Mouse (Mus musculus) CH12.LX (cell line): Measurements from ENCODE around the gene Zfp747. TPM values are rescaled to one million over a fixed set of nuclear protein-coding genes. Genes with fewer than 3 reads are reported as not detected.

Source experiments
- DNase-seq: peaks from one replicate; pipeline ENCODE4 v3.0.0-alpha.2; 2013; ENCODE audit errors: extremely low read depth
- H3K27ac ChIP-seq: 2 replicates; pipeline ENCODE4 v1.5.1; 2012; ENCODE audit warnings: low read depth, mild to moderate bottlenecking, control low read depth, moderate library complexity; ENCODE audit not compliant: insufficient read depth
- H3K27me3 ChIP-seq: replicated peaks from 2 replicates; pipeline ENCODE3; 2012; ENCODE audit warnings: inconsistent platforms
- H3K36me3 ChIP-seq, 2 experiments: replicated peaks in 1 of 2; 2 replicates each; pipeline versions ENCODE3 to v1.6.1; 2012; ENCODE audit warnings: inconsistent platforms in 1 of 2, low read length in 1 of 2, mild to moderate bottlenecking in 1 of 2, mixed read lengths in 1 of 2, moderate library complexity in 1 of 2; ENCODE audit not compliant: control insufficient read depth in 1 of 2, insufficient read depth in 1 of 2
- H3K4me1 ChIP-seq, 2 experiments: 2 replicates each; pipeline ENCODE4 v1.6.1; 2012; ENCODE audit warnings: inconsistent platforms in 1 of 2, moderate library complexity in 1 of 2; ENCODE audit not compliant: insufficient read depth in 2 of 2, control insufficient read depth in 1 of 2
- H3K4me2 ChIP-seq: 2 replicates; pipeline ENCODE4 v1.6.1; 2012; ENCODE audit warnings: low read depth, mild to moderate bottlenecking, control low read depth; ENCODE audit not compliant: poor library complexity, insufficient read depth, severe bottlenecking
- H3K4me3 ChIP-seq, 3 experiments: fragments of 150-350 bp in 1 of 3; sonication (generic) in 1 of 3; replicated peaks in 1 of 3; 2 replicates each; pipeline versions ENCODE3 to v1.5.1; 2011 to 2012; ENCODE audit warnings: low read depth in 2 of 3, low read length in 2 of 3, mild to moderate bottlenecking in 2 of 3, moderate library complexity in 2 of 3, control low read depth in 1 of 3, improper control_type of control experiment in 1 of 3, inconsistent platforms in 1 of 3, mixed read lengths in 1 of 3; ENCODE audit not compliant: poor library complexity in 1 of 3
- H3K79me2 ChIP-seq: replicated peaks from 2 replicates; pipeline ENCODE4 v1.6.1; 2012; ENCODE audit warnings: mild to moderate bottlenecking, moderate library complexity; ENCODE audit not compliant: control insufficient read depth, poor library complexity, insufficient read depth, severe bottlenecking; ENCODE audit errors: extremely low read depth
- H3K9ac ChIP-seq: 2 replicates; pipeline ENCODE4 v1.6.1; 2012; ENCODE audit warnings: low read depth, mild to moderate bottlenecking, control low read depth, moderate library complexity; ENCODE audit not compliant: insufficient read depth
- H3K9me3 ChIP-seq: replicated peaks from 2 replicates; pipeline ENCODE3; 2012; ENCODE audit warnings: low read length, inconsistent platforms, mixed read lengths
- BHLHE40 ChIP-seq: IDR thresholded peaks from 2 replicates; pipeline ENCODE4 v1.6.1; 2011; ENCODE audit warnings: mild to moderate bottlenecking, low read depth, low read length, improper control_type of control experiment
- CHD1 ChIP-seq: IDR thresholded peaks from 2 replicates; pipeline ENCODE4 v1.6.1; 2012; ENCODE audit warnings: low read depth, low read length, improper control_type of control experiment, inconsistent platforms
- E2F4 ChIP-seq: IDR thresholded peaks from 2 replicates; pipeline ENCODE4 v1.6.1; 2011; ENCODE audit warnings: low read depth, low read length, improper control_type of control experiment; ENCODE audit not compliant: insufficient replicate concordance
- EP300 ChIP-seq: IDR thresholded peaks from 2 replicates; pipeline ENCODE4 v1.6.1; 2011; ENCODE audit warnings: low read length, improper control_type of control experiment
- ETS1 ChIP-seq: conservative IDR thresholded peaks from 2 replicates; pipeline ENCODE4 v1.6.1; 2012; ENCODE audit warnings: low read depth, mild to moderate bottlenecking, inconsistent platforms, low read length, improper control_type of control experiment, moderate library complexity
- GABPA ChIP-seq: IDR thresholded peaks from 2 replicates; pipeline ENCODE4 v1.6.1; 2012; ENCODE audit warnings: low read depth, low read length, improper control_type of control experiment, inconsistent platforms; ENCODE audit not compliant: insufficient replicate concordance
- IRF4 ChIP-seq: IDR thresholded peaks from 2 replicates; pipeline ENCODE4 v1.6.1; 2014; ENCODE audit warnings: low read depth, mild to moderate bottlenecking, inconsistent platforms, low read length, improper control_type of control experiment
- JUND ChIP-seq: conservative IDR thresholded peaks from 2 replicates; pipeline ENCODE4 v1.6.1; 2011; ENCODE audit warnings: low read depth, low read length, improper control_type of control experiment
- MAFK ChIP-seq: IDR thresholded peaks from 2 replicates; pipeline ENCODE4 v1.6.1; 2011; ENCODE audit warnings: low read length, improper control_type of control experiment; ENCODE audit not compliant: insufficient replicate concordance
- MAX ChIP-seq: IDR thresholded peaks from 2 replicates; pipeline ENCODE4 v1.6.1; 2011; ENCODE audit warnings: low read length, improper control_type of control experiment
- MAZ ChIP-seq: IDR thresholded peaks from 2 replicates; pipeline ENCODE4 v1.6.1; 2012; ENCODE audit warnings: low read depth, mild to moderate bottlenecking, inconsistent platforms, low read length, improper control_type of control experiment, moderate library complexity
- MEF2A ChIP-seq: IDR thresholded peaks from 2 replicates; pipeline ENCODE4 v1.6.1; 2014; ENCODE audit warnings: low read depth, mild to moderate bottlenecking, inconsistent platforms, low read length, improper control_type of control experiment, borderline replicate concordance
- MXI1 ChIP-seq: IDR thresholded peaks from 2 replicates; pipeline ENCODE4 v1.6.1; 2011; ENCODE audit warnings: mild to moderate bottlenecking, low read depth, low read length, improper control_type of control experiment
- NELFE ChIP-seq: IDR thresholded peaks from 2 replicates; pipeline ENCODE4 v1.6.1; 2011; ENCODE audit warnings: low read depth, low read length, improper control_type of control experiment
- NRF1 ChIP-seq: IDR thresholded peaks from 2 replicates; pipeline ENCODE4 v1.6.1; 2014; ENCODE audit warnings: low read depth, mild to moderate bottlenecking, inconsistent platforms, low read length, improper control_type of control experiment, moderate library complexity
- PAX5 ChIP-seq: IDR thresholded peaks from 2 replicates; pipeline ENCODE4 v1.6.1; 2012; ENCODE audit warnings: low read length, inconsistent platforms, mixed read lengths
- POLR2A ChIP-seq: IDR thresholded peaks from 2 replicates; pipeline ENCODE4 v1.6.1; 2011; ENCODE audit warnings: low read depth, mild to moderate bottlenecking, improper control_type of control experiment, low read length
- SMC3 ChIP-seq: IDR thresholded peaks from 2 replicates; pipeline ENCODE4 v1.6.1; 2011; ENCODE audit warnings: low read depth, low read length, improper control_type of control experiment
- TBP ChIP-seq: conservative IDR thresholded peaks from 2 replicates; pipeline ENCODE4 v1.6.1; 2011; ENCODE audit warnings: low read depth, low read length, improper control_type of control experiment
- TCF12 ChIP-seq: IDR thresholded peaks from 2 replicates; pipeline ENCODE4 v1.6.1; 2014; ENCODE audit warnings: low read depth, mild to moderate bottlenecking, inconsistent platforms, low read length, improper control_type of control experiment
- USF1 ChIP-seq: IDR thresholded peaks from 2 replicates; pipeline ENCODE4 v1.6.1; 2014; ENCODE audit warnings: low read depth, mild to moderate bottlenecking, inconsistent platforms, low read length, improper control_type of control experiment
- USF2 ChIP-seq: conservative IDR thresholded peaks from 2 replicates; pipeline ENCODE4 v1.6.1; 2011; ENCODE audit warnings: low read depth, low read length, improper control_type of control experiment
- ZC3H11A ChIP-seq: IDR thresholded peaks from 2 replicates; pipeline ENCODE4 v1.6.1; 2012; ENCODE audit warnings: low read depth, mild to moderate bottlenecking, inconsistent platforms, low read length, improper control_type of control experiment
- ZMIZ1 ChIP-seq: IDR thresholded peaks from 2 replicates; pipeline ENCODE4 v1.6.1; 2012; ENCODE audit warnings: low read depth, mild to moderate bottlenecking, inconsistent platforms, low read length, improper control_type of control experiment
- dilution Hi-C: fragments of 300-500 bp; cut with MboI; formaldehyde crosslinking; loops from 2 replicates; pipeline ENCODE4 v1.14.3; 2020; ENCODE audit warnings: low sequenced_read_pairs; ENCODE audit not compliant: extremely low pct_unique_long_range_greater_than_20kb, extremely low pct_ligation_motif_present
- in situ Hi-C: fragments of 300-500 bp; cut with MboI; formaldehyde crosslinking; loops from 3 replicates; pipeline ENCODE4 v1.14.3; 2019; ENCODE audit warnings: low sequenced_read_pairs, low pct_ligation_motif_present, low pct_unique_long_range_greater_than_20kb, mixed read lengths
- polyA plus RNA-seq: library from polyadenylated mRNA; unstranded; fragments of >175 nt; gene quantifications from 2 replicates; pipeline ENCODE4 v1.2.1, GENCODE M21; 2012; ENCODE audit warnings: low read depth; ENCODE audit not compliant: insufficient read length
- total RNA-seq, 2 experiments: library from RNA; depleted of rRNA; stranded (reverse); fragments of 300-350 nt in 1 of 2; fragments of >200 nt in 1 of 2; gene quantifications; 2 replicates each; pipeline ENCODE4 v1.2.3; 2012 to 2014

Gene Zfp747
- total and polyA plus RNA-seq, 3 experiments = 7.2 to 8.2 (median 7.7) TPM

- dilution Hi-C loops = no loop called here
- H3K27me3 ChIP-seq = no peaks in the 10 kb centered on the region
- TF ChIP-seq TBP (no peak), E2F4 (no peak), MAFK (no peak), USF2 (no peak), USF1 (no peak), MEF2A (no peak), BHLHE40 (no peak), NELFE (no peak), MAX (no peak), SMC3 (no peak), TCF12 (no peak), ETS1 (no peak)
These were observed 49.2 kb downstream of the Zfp747 start for GRCm38 (mm10) chr7:127326685-127327084.

GRCm38 (mm10) chr7:127325550-127325949 is 50.3 kb downstream of the Zfp747 start:
- in situ Hi-C loops = no loop called here
- Histone ChIP-seq H3K4me2 (no peak overlapping the region), H3K9ac (no peak overlapping the region), H3K27me3 (no peaks in the 10 kb centered on the region), H3K4me3 (no peak overlapping the region), H3K36me3 (peaks cover 85 to 97% of the 10 kb centered on the region in 2 experiments), H3K27ac (no peak overlapping the region), H3K4me1 (no peaks in the 10 kb centered on the region), H3K9me3 (no peaks in the 10 kb centered on the region), H3K79me2 (no peaks in the 10 kb centered on the region)
- dilution Hi-C loops = no loop called here
- TF ChIP-seq TBP (no peak), NRF1 (no peak), ZMIZ1 (no peak), TCF12 (no peak), USF1 (no peak), EP300 (no peak), CHD1 (no peak), POLR2A (no peak), E2F4 (no peak), SMC3 (no peak), IRF4 (no peak), ZC3H11A (no peak), GABPA (no peak), MAZ (no peak), PAX5 (no peak), JUND (no peak), MXI1 (no peak)
- no peak for DNase-seq

More at GRCm38 (mm10) chr7:127326685-127327084, 49.2 kb downstream of the Zfp747 start:
- Histone ChIP-seq H3K36me3 (peaks cover 84 to 96% of the 10 kb centered on the region in 2 experiments), H3K4me2 (no peak overlapping the region), H3K4me1 (no peaks in the 10 kb centered on the region), H3K27ac (no peak overlapping the region), H3K79me2 (no peaks in the 10 kb centered on the region), H3K4me3 (no peak overlapping the region), H3K9ac (no peak overlapping the region), H3K9me3 (no peaks in the 10 kb centered on the region)
- no peak for DNase-seq
- in situ Hi-C loops = no loop called here
